Mouse (Mus musculus): Measurements from ENCODE around the gene Fam129b. TPM values are rescaled to one million over a fixed set of nuclear protein-coding genes. Genes with fewer than 3 reads are reported as not detected.
A peak's percentile ranks its signal among the peaks of the same experiment; 100 is the strongest.

Gene Fam129b
- polyA plus RNA-seq (2011; ENCODE audit: insufficient read length, low read depth, missing spikeins) = 142 and 223 TPM in 2 replicates

- Histone ChIP-seq H3K27ac (ENCODE audit: insufficient read depth, low read length) (peak within 1 kb of the TSS; percentile 96), H3K4me1 (ENCODE audit: control insufficient read depth, insufficient read depth, low read length) (peaks cover 8% of the 10 kb centered on the region), H3K4me3 (ENCODE audit: insufficient read depth, low read length) (peak within 1 kb of the TSS; percentile 89)
- TF ChIP-seq POLR2A (IDR thresholded peaks at IDR 0.05; ENCODE audit: low read depth, low read length) = peak; percentile 84
- no peak for TF ChIP-seq CTCF (IDR thresholded peaks at IDR 0.05; ENCODE audit: borderline replicate concordance, insufficient read depth, low read length)
Observed at GRCm38 (mm10) chr2:32875675-32876489, at the start of gene Fam129b. Fam129b (plus strand) TSS chr2:32876114.

DNA sequence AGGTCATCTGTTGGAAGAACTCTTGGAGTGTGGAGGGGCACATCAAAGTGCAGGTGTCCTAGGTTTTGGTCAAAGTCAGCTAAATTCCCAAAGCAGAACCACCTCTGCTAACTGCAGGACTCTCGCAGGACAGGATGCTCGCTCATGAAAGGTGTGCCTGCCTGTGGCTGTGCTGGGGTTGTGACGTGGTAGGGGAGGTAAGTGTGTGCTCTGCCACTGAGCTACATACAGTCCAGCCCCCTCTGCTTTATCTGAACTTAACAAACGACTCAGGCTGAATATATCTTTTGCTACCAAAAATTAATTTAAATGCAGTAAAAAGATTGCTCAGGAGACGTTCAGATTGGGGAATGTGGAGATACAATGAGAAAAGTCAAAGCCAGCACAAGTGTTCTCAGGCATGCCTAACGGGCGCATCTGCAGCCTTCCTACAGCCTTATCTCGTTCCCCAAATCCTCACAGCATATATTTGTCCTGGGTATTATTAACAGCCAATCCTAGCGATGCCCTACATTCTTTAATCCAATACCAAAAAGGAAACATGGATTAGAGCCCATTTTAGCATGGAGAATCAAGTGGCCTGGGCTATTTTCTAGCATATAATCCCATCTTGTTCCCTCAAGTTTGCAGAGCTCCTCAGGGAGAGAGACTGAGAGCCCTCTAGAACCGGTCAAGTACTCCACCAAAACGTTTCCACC, 46.8 kb upstream of the Fam129b start:
- TF ChIP-seq CTCF (IDR thresholded peaks at IDR 0.05; ENCODE audit: borderline replicate concordance, insufficient read depth, low read length) (no peak), POLR2A (IDR thresholded peaks at IDR 0.05; ENCODE audit: low read depth, low read length) (no peak)
- H3K27ac ChIP-seq (ENCODE audit: insufficient read depth, low read length) = no peak overlapping the region
- no peak overlapping the region for H3K4me3 ChIP-seq (ENCODE audit: insufficient read depth, low read length)
- H3K4me1 ChIP-seq (ENCODE audit: control insufficient read depth, insufficient read depth, low read length) = no peaks in the 10 kb centered on the region

DNA sequence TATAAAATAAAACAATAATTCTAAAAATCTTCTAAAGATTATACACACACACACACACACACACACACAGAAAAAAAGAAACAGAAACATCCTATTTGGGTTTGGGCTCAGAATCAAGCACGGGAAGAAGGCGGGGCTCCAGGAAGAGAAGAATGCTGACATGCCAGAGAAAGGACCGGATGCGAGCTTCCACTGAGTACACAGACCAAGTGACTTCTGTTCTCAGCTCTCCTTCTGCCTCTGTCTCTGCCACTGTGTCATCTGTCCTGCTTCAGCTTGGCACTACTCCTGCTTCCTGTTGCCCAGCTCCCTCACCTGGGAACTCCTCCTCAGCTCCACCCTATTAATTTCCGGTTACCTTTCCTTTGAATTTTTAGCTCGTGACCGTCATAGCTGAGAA, 41.4 kb upstream of the Fam129b start:
- Histone ChIP-seq H3K4me3 (ENCODE audit: insufficient read depth, low read length) (no peak overlapping the region), H3K4me1 (ENCODE audit: control insufficient read depth, insufficient read depth, low read length) (peaks cover 4% of the 10 kb centered on the region), H3K27ac (ENCODE audit: insufficient read depth, low read length) (no peak overlapping the region)
- TF ChIP-seq POLR2A (IDR thresholded peaks at IDR 0.05; ENCODE audit: low read depth, low read length) (no peak), CTCF (IDR thresholded peaks at IDR 0.05; ENCODE audit: borderline replicate concordance, insufficient read depth, low read length) (no peak)

DNA sequence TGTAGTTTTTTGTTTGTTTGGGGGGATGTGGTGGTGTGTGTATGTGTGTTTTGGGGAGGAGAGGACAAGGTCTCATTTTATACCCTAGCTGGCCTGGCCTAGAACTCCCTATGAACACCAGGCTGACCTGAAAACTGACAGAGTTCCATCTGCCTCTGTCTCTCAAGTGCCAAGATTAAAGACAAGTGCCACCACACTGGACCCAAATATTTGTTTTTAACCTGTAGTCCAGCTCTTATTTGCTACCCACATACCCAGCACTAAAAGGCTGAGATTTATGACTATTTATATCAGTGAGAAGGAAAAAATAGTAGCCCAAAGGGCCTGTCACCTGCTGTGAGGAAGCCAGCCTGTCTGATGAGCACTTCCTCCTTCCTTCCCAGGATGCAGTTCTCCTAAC, 40.3 kb upstream of the Fam129b start:
- no peak for TF ChIP-seq POLR2A (IDR thresholded peaks at IDR 0.05; ENCODE audit: low read depth, low read length)
- no peak for TF ChIP-seq CTCF (IDR thresholded peaks at IDR 0.05; ENCODE audit: borderline replicate concordance, insufficient read depth, low read length)
- peaks cover 4% of the 10 kb centered on the region for H3K4me1 ChIP-seq (ENCODE audit: control insufficient read depth, insufficient read depth, low read length)
- H3K4me3 ChIP-seq (ENCODE audit: insufficient read depth, low read length) = no peak overlapping the region
- no peak overlapping the region for H3K27ac ChIP-seq (ENCODE audit: insufficient read depth, low read length)

DNA sequence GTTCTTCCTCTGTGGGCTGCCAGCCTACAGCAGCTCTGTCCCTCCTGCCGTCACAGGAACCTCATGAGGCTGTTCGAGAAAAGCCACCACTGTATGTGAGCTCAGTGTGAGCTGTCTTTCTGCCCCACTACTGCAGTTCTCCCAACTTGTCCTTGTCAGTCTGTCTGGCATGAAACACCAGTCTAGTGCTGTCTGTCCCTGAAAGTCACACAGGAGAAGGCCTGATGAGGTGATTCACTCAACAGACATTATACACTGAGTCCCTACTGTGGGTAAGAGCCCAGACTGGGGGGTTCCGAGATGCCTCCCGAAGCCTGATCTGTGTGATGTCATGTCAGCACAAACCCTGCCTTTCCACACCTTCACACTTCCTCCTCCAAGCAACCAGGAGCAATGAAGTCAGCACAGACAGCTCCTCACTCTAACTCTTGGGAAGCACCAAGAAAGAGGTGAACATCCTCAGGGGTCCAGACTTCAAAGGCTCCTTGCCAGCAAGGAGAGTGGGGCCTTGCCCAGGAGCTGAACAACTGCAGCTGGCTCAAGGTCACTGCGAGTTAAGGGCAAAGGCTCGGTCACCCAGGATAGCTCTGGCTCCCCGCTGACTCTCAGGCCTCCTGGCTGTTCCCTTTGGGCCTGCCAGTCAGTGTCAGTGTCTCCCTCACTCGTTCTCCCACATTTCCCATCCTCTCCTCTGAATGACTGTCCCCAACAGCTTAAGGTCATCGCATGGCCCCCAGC, 37.6 kb upstream of the Fam129b start:
- TF ChIP-seq POLR2A (IDR thresholded peaks at IDR 0.05; ENCODE audit: low read depth, low read length) = no peak
- no peak for TF ChIP-seq CTCF (IDR thresholded peaks at IDR 0.05; ENCODE audit: borderline replicate concordance, insufficient read depth, low read length)
- Histone ChIP-seq H3K27ac (ENCODE audit: insufficient read depth, low read length) (no peak overlapping the region), H3K4me1 (ENCODE audit: control insufficient read depth, insufficient read depth, low read length) (peaks cover 4% of the 10 kb centered on the region), H3K4me3 (ENCODE audit: insufficient read depth, low read length) (no peak overlapping the region)

DNA sequence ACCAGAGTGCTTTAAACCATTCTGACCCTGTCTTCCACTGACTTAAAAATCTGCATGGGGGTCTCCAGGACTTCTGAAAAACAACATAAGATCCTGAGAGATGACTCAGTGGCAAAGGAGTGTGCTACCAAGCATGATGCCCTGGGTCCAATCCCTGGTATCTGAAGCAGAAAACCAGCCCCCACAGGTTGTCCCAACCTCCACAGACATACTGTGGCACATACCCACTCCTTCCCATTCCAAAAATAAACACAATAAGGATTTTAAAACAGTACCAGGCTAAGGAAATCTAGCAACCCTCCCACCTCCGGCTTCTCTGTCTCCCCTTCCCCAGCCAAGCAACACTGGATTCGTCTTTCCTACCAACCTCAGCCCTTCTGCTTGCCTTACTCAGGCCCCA, 36.7 kb upstream of the Fam129b start:
- peaks cover 4% of the 10 kb centered on the region for H3K4me1 ChIP-seq (ENCODE audit: control insufficient read depth, insufficient read depth, low read length)
- H3K4me3 ChIP-seq (ENCODE audit: insufficient read depth, low read length) = no peak overlapping the region
- H3K27ac ChIP-seq (ENCODE audit: insufficient read depth, low read length) = no peak overlapping the region
- TF ChIP-seq CTCF (IDR thresholded peaks at IDR 0.05; ENCODE audit: borderline replicate concordance, insufficient read depth, low read length) (no peak), POLR2A (IDR thresholded peaks at IDR 0.05; ENCODE audit: low read depth, low read length) (no peak)

DNA sequence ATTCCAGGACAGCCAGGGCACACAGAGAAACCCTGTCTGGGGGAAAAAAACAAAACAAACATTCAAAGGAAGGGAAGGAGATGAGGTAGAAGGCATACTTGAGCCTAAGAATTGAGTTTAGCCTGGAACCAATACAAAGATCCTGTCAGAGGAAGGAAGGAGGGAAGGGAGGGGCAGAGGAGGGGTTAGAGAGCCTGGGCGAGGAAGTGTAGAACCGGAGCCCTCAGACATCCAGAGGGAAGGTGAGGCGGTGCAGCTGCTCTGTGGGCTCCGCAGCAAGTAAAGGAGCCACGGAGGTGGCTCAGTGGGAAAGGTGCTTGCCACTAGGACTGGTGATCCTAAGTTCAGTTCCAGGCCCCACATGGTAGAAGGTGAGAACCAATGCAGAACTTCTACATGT, 34.8 kb upstream of the Fam129b start:
- no peak overlapping the region for H3K4me3 ChIP-seq (ENCODE audit: insufficient read depth, low read length)
- no peak for TF ChIP-seq CTCF (IDR thresholded peaks at IDR 0.05; ENCODE audit: borderline replicate concordance, insufficient read depth, low read length)
- no peak for TF ChIP-seq POLR2A (IDR thresholded peaks at IDR 0.05; ENCODE audit: low read depth, low read length)
- H3K4me1 ChIP-seq (ENCODE audit: control insufficient read depth, insufficient read depth, low read length) = no peaks in the 10 kb centered on the region; the same call in 1 of the 2 replicates
- no peak overlapping the region for H3K27ac ChIP-seq (ENCODE audit: insufficient read depth, low read length)

GRCm38 (mm10) chr2:32842558-32842957, 33.4 kb upstream of the Fam129b start:
- H3K4me3 ChIP-seq (ENCODE audit: insufficient read depth, low read length) = no peak overlapping the region
- H3K27ac ChIP-seq (ENCODE audit: insufficient read depth, low read length) = no peak overlapping the region
- no peaks in the 10 kb centered on the region; the same call in 1 of the 2 replicates for H3K4me1 ChIP-seq (ENCODE audit: control insufficient read depth, insufficient read depth, low read length)
- no peak for TF ChIP-seq CTCF (IDR thresholded peaks at IDR 0.05; ENCODE audit: borderline replicate concordance, insufficient read depth, low read length)
- TF ChIP-seq POLR2A (IDR thresholded peaks at IDR 0.05; ENCODE audit: low read depth, low read length) = no peak

DNA sequence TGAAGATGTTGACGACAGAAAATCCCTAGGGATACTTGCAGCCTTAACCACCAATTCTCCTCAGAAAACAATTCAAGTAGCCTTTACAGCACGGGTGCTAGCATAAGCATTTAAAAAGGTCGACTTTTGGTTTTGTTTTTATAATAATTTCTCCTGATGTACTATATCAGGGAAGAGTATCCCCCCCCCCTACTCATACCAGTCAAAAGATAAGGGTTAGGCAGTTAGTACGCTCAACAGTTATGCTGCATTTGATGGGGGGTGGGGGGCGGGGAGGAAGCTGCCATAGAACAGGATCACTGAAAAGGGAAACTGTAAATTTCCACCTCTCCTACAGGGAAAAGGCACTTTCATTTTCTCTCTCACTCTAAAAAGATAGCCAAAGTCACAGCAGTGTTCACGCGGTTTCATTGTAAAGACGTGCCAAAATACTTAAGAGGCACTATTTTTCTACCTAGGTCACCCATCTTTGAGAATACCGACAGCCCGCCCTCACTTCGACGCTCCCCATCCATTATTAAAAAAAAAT, 30.3 kb upstream of the Fam129b start:
- H3K27ac ChIP-seq (ENCODE audit: insufficient read depth, low read length) = peak overlapping the region; percentile 81; the same call in 1 of the 2 replicates
- TF ChIP-seq POLR2A (IDR thresholded peaks at IDR 0.05; ENCODE audit: low read depth, low read length) = no peak
- no peak for TF ChIP-seq CTCF (IDR thresholded peaks at IDR 0.05; ENCODE audit: borderline replicate concordance, insufficient read depth, low read length)
- peak overlapping the region; percentile 70 for H3K4me3 ChIP-seq (ENCODE audit: insufficient read depth, low read length)
- no peaks in the 10 kb centered on the region for H3K4me1 ChIP-seq (ENCODE audit: control insufficient read depth, insufficient read depth, low read length)
